Mouse (Mus musculus): ENCODE data around the gene Rnf10.

DNA sequence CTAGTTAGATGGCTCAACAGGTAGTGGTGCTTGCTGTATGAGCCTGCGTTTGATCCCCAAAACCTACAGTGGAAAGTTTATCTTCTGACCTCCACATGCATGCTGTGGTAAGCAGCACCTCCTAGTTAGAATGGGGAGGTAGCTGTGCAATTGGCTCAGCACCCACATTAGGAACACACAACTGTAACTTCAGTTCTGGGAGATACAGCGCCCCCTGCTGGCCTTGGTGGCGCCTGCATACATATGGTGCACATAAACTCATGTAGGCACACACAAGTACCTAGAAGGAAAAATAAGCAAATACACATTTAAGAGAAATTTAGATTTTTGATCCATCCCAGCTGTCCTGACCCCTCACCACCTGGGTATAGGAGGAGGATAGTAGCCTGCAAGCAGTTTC, 50.2 kb downstream of the Rnf10 start:
- TF ChIP-seq CTCF (IDR thresholded peaks at IDR 0.05) (peak; percentile 20), EP300 (IDR thresholded peaks at IDR 0.05) (no peak)

Measured in lung, postnatal 0 days (tissue).